Mouse (Mus musculus) CD4-positive, CD25-positive, alpha-beta regulatory T cell, adult 9 weeks (primary cell): ENCODE data around the gene Zfp990. TPM values are rescaled to one million over a fixed set of nuclear protein-coding genes. Genes with fewer than 3 reads are reported as not detected.

ENCODE experiments used
- polyA plus RNA-seq: library from polyadenylated mRNA; unstranded; fragments of 100-300 nt; shearing (Covaris generic); gene quantifications from one replicate; pipeline ENCODE4 v1.2.1, GENCODE M21; 2017

The Zfp990 gene
- polyA plus RNA-seq = 0.47 TPM

DNA sequence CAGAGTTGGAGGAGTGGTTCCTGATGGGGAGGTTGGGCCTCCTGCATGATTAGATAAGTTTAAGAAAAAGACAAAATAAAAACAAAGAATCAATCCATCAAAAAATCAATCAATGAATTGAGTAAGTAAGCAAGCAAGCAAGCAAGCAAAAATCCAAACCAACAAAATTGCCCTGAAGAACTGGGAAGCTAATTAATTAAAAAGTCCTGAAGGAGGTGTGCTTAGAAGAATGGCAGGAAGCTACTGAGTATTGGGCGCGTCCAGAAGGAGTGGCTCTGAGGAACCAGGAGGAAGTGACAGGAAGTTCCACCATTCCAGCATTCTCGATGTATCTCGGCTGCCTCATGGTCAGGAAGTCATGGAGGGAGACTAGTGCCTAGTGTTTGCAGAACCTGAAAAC, at the start of gene Zfp990:
Gene Zfp990 (plus strand): TSS at position 301 of the 400 bp plus-strand sequence.

DNA sequence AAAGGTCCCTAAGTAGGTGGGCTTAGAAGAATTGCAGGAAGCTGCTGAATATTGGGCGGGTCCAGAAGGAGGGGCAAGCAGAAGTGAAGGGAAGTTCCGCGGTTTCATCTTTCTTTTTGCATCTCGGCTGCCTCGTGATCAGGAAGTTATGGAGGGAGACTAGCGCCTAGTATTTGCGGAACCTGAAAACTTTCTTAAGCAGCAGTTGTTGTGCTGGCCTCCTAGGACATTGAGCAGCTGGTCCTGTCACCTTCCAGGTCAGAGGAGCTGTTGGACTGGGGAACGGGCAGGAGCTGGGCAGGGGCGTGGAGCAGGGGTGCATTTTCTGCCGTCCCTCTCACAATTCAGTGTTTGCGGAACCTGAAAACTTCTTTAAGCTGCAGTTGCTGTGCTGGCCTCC, 74.5 kb downstream of the Zfp990 start, which contains the start of gene Gm13212:
Gene Gm13212 (plus strand): TSS at position 89 of the 400 bp plus-strand sequence.

Other genes starting within 250 kb of the Zfp990 start
- 14.2 TPM for gene Tnfrsf8, start 195.6 kb upstream of the Zfp990 start, polyA plus RNA-seq
- 14.5 TPM for gene Gm13212, start 74.4 kb downstream of the Zfp990 start, polyA plus RNA-seq
- gene Zfp980, start 159.9 kb downstream of the Zfp990 start, polyA plus RNA-seq = not detected